Mouse (Mus musculus) heart, embryonic 14.5 days (tissue): Measurements from ENCODE around the gene Plxnb2. TPM values are rescaled to one million over a fixed set of nuclear protein-coding genes. Genes with fewer than 3 reads are reported as not detected.

Experiments used
- ATAC-seq: fragments of 200-750 bp; cut with Nextera tagmentation; 2 replicates; pipeline ENCODE4 v1.8.0; 2017; ENCODE audit warnings: low read depth, moderate TSS enrichment; ENCODE audit not compliant: insufficient number of reproducible peaks, insufficient read depth, low FRiP score
- H3K27ac ChIP-seq, 2 experiments: fragments of 200-500 bp in 1 of 2; fragments of 300-500 bp in 1 of 2; sonication (generic) in 1 of 2; replicated peaks in 1 of 2; 2 replicates each; pipeline ENCODE4 v1.5.1; 2012 to 2014; ENCODE audit warnings: low read depth in 2 of 2, low read length in 2 of 2, control low read depth in 1 of 2, mild to moderate bottlenecking in 1 of 2, mixed read lengths in 1 of 2; ENCODE audit not compliant: control insufficient read depth in 1 of 2, insufficient read depth in 1 of 2
- H3K27me3 ChIP-seq: fragments of 300-500 bp; sonication (generic); 2 replicates; pipeline ENCODE4 v1.6.1; 2014; ENCODE audit warnings: mild to moderate bottlenecking, low read length, control low read depth; ENCODE audit not compliant: control insufficient read depth, insufficient read depth
- H3K36me3 ChIP-seq: fragments of 300-500 bp; sonication (generic); 2 replicates; pipeline ENCODE4 v1.6.1; 2014; ENCODE audit warnings: mild to moderate bottlenecking, control low read depth, low read length, mixed read lengths; ENCODE audit not compliant: control insufficient read depth, insufficient read depth
- H3K4me1 ChIP-seq, 2 experiments: fragments of 200-500 bp in 1 of 2; fragments of 300-500 bp in 1 of 2; sonication (generic) in 1 of 2; 2 replicates each; pipeline ENCODE4 v1.6.1; 2012 to 2014; ENCODE audit warnings: low read length in 2 of 2, control low read depth in 1 of 2, mixed read lengths in 1 of 2; ENCODE audit not compliant: control insufficient read depth in 2 of 2, insufficient read depth in 2 of 2
- H3K4me2 ChIP-seq: fragments of 300-500 bp; sonication (generic); 2 replicates; pipeline ENCODE4 v1.6.1; 2014; ENCODE audit warnings: mild to moderate bottlenecking, low read length
- H3K4me3 ChIP-seq, 2 experiments: fragments of 200-500 bp in 1 of 2; fragments of 300-500 bp in 1 of 2; sonication (generic) in 1 of 2; 2 replicates each; pipeline ENCODE4 v1.5.1; 2012 to 2014; ENCODE audit warnings: low read length in 2 of 2, mild to moderate bottlenecking in 2 of 2, control low read depth in 1 of 2, low read depth in 1 of 2, moderate library complexity in 1 of 2; ENCODE audit not compliant: control insufficient read depth in 1 of 2, insufficient read depth in 1 of 2
- H3K9ac ChIP-seq: fragments of 300-500 bp; sonication (generic); 2 replicates; pipeline ENCODE4 v1.6.1; 2014; ENCODE audit warnings: mild to moderate bottlenecking, low read length
- H3K9me3 ChIP-seq: fragments of 300-500 bp; sonication (generic); 2 replicates; pipeline ENCODE4 v1.6.1; 2016; ENCODE audit warnings: low read length, control low read depth; ENCODE audit not compliant: control insufficient read depth
- WGBS: fragments of 180-500 bp; shearing (Covaris S2); extraction: QIAGEN DNeasy Blood & Tissue Kit; methylation state at CpG from one replicate; pipeline ENCODE4 v1.1.7; 2014; 5-methylcytosine and 5-hydroxymethylcytosine counted together
- polyA plus RNA-seq: library from polyadenylated mRNA; unstranded; fragments of >200 nt; fragmentation: Nextera tagmentation; extraction: Ambion mirVana; gene quantifications from 2 replicates; pipeline ENCODE4 v1.2.1, GENCODE M21; 2014

Gene Plxnb2
- polyA plus RNA-seq, 1 experiment from 2014 or later = 99.3 TPM

- no peak overlapping the region for H3K4me2 ChIP-seq
- H3K9me3 ChIP-seq = no peaks in the 10 kb centered on the region
- no peaks in the 10 kb centered on the region for H3K27me3 ChIP-seq
- no peak overlapping the region for H3K9ac ChIP-seq
- no peak for ATAC-seq
- no peaks in the 10 kb centered on the region for H3K4me1 ChIP-seq
- H3K36me3 ChIP-seq = peaks cover 100% of the 10 kb centered on the region
- WGBS = 86% methylated on average over 9 of the region's 9 CpGs
- H3K27ac ChIP-seq = no peak overlapping the region
- H3K4me3 ChIP-seq = no peak overlapping the region
These were observed 19.2 kb downstream of the Plxnb2 start for GRCm38 (mm10) chr15:89161397-89161796.

GRCm38 (mm10) chr15:89158516-89158915, 22.1 kb downstream of the Plxnb2 start:
- H3K27me3 ChIP-seq = no peaks in the 10 kb centered on the region
- WGBS = 90% methylated on average over 16 of the region's 16 CpGs
- no peaks in the 10 kb centered on the region for H3K4me1 ChIP-seq
- H3K4me2 ChIP-seq = no peak overlapping the region
- H3K4me3 ChIP-seq = no peak overlapping the region
- H3K36me3 ChIP-seq = peaks cover 100% of the 10 kb centered on the region
- H3K27ac ChIP-seq = no peak overlapping the region
- ATAC-seq = no peak
- no peaks in the 10 kb centered on the region for H3K9me3 ChIP-seq
- no peak overlapping the region for H3K9ac ChIP-seq

- Histone ChIP-seq H3K27ac (no peak overlapping the region), H3K36me3 (peaks cover 97% of the 10 kb centered on the region), H3K4me1 (no peaks in the 10 kb centered on the region), H3K4me3 (no peak overlapping the region), H3K4me2 (no peak overlapping the region), H3K9ac (no peak overlapping the region), H3K27me3 (no peaks in the 10 kb centered on the region), H3K9me3 (no peaks in the 10 kb centered on the region)
- 56% methylated on average over 7 of the region's 7 CpGs for WGBS
- ATAC-seq = no peak
These were observed 22.6 kb downstream of the Plxnb2 start for GRCm38 (mm10) chr15:89157954-89158353.

GRCm38 (mm10) chr15:89152312-89152711, 28.3 kb downstream of the Plxnb2 start:
- no peak overlapping the region for H3K9ac ChIP-seq
- no peak for ATAC-seq
- peaks cover 41% of the 10 kb centered on the region for H3K36me3 ChIP-seq
- no peak overlapping the region for H3K27ac ChIP-seq
- H3K27me3 ChIP-seq = peaks cover 25% of the 10 kb centered on the region
- peaks cover 4 to 10% of the 10 kb centered on the region in 2 experiments for H3K4me1 ChIP-seq
- H3K9me3 ChIP-seq = no peaks in the 10 kb centered on the region
- H3K4me2 ChIP-seq = no peak overlapping the region
- H3K4me3 ChIP-seq = no peak overlapping the region

- peak overlapping the region; percentile 96 for H3K4me2 ChIP-seq
- H3K9me3 ChIP-seq = no peaks in the 10 kb centered on the region
- H3K27ac ChIP-seq = no peak overlapping the region
- peak overlapping the region; percentile 14 to 70; a peak in 3 of 4 replicates for H3K4me3 ChIP-seq
- no peak for ATAC-seq
- H3K9ac ChIP-seq = 0 out of 2 replicates have a peak overlapping the region, but pooled peaks have one; percentile 76
- H3K4me1 ChIP-seq = peaks cover 9 to 19% of the 10 kb centered on the region in 2 experiments
- WGBS = 1% methylated on average over 13 of the region's 13 CpGs
- peaks cover 47% of the 10 kb centered on the region for H3K27me3 ChIP-seq
- H3K36me3 ChIP-seq = peaks cover 18% of the 10 kb centered on the region
These were observed 30.6 kb downstream of the Plxnb2 start for GRCm38 (mm10) chr15:89150041-89150390.

GRCm38 (mm10) chr15:89149271-89150040, 31.1 kb downstream of the Plxnb2 start, which contains the start of gene Mapk11:
Mapk11 (minus strand) TSS chr15:89149628.
- under 1% methylated on average over 48 of the region's 61 CpGs for WGBS
- ATAC-seq = peak; percentile 54
- H3K27me3 ChIP-seq = peaks cover 48% of the 10 kb centered on the region

GRCm38 (mm10) chr15:89148496-89149270, 31.9 kb downstream of the Plxnb2 start:
- 5% methylated on average over 24 of the region's 25 CpGs for WGBS
- H3K27ac ChIP-seq = no peak overlapping the region

More at GRCm38 (mm10) chr15:89149271-89150040, 31.1 kb downstream of the Plxnb2 start, which contains the start of gene Mapk11:
- no peak within 1 kb of the TSS for H3K27ac ChIP-seq
- H3K4me1 ChIP-seq = peaks cover 9 to 19% of the 10 kb centered on the region in 2 experiments
- no peaks in the 10 kb centered on the region for H3K9me3 ChIP-seq
- peaks cover 12% of the 10 kb centered on the region for H3K36me3 ChIP-seq
- H3K9ac ChIP-seq = peak within 1 kb of the TSS; percentile 76
- peak within 1 kb of the TSS; percentile 96 for H3K4me2 ChIP-seq
- peak within 1 kb of the TSS; percentile 61 to 70 for H3K4me3 ChIP-seq

More at GRCm38 (mm10) chr15:89148496-89149270, 31.9 kb downstream of the Plxnb2 start:
- Histone ChIP-seq H3K9ac (peak overlapping the region; percentile 76), H3K27me3 (peaks cover 48% of the 10 kb centered on the region), H3K36me3 (peaks cover 4% of the 10 kb centered on the region), H3K4me3 (peak overlapping the region; percentile 61 to 70), H3K4me1 (peaks cover 9 to 19% of the 10 kb centered on the region in 2 experiments), H3K4me2 (peak overlapping the region; percentile 96), H3K9me3 (no peaks in the 10 kb centered on the region)
- ATAC-seq = no peak
